Mouse (Mus musculus): ENCODE results near the gene Taf6l. TPM values are rescaled to one million over a fixed set of nuclear protein-coding genes. Genes with fewer than 3 reads are reported as not detected.

Gene Taf6l
- 10 to 100 TPM; 24.9 to 37.5 TPM for polyA plus RNA-seq (2012; fragmentation: generic; extraction: Trizol)

GRCm38 (mm10) chr19:8786008-8786781 lies at the start of gene Taf6l:
TSS of gene Taf6l (minus strand) at chr19:8786417.

GRCm38 (mm10) chr19:8829660-8830059 lies 43.4 kb upstream of the Taf6l start, which contains the start of gene AC129217.1:
TSS of gene AC129217.1 (plus strand) at chr19:8829773.

DNA sequence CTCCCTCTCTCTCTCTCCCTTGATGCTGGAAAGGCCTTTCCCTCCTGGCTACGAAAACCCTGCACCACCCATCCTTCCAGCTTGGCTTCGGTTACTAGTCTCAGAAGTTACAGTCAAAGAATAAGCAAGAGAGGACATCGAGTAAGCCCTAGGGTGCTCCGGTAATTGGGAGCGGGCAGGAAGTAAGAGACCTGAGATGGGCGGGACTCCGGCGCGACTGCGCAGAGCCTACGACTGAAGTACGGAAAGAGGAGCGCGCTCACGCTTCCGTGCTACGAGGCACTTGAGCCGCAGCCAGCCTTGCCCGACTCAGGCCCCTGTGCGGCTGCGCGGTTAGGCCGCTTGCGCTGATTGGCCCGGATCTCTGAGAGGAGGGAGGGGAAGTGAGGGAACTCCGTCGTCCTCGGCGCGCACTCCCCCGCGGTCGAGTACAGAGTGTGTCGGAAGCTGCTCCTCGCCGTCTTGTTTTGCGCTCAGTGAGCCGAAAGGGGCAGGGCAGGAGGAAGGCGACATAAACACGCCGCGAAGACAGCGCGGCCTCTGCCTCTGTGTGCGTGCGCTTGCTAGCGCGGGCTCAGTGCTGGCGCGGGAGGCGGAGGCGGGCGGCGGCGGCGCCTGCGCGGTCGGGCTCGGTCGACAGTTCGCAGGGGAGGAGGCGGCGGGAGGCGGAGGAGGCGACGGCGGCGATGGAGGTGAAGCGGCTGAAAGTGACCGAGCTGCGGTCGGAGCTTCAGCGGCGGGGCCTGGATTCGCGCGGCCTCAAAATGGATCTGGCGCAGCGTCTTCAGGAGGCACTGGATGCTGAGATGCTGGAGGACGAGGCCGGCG lies 33.6 kb upstream of the Taf6l start, which contains the start of gene Hnrnpul2:
Gene Hnrnpul2 (plus strand): TSS at position 415 of the 828 bp plus-strand sequence.

DNA sequence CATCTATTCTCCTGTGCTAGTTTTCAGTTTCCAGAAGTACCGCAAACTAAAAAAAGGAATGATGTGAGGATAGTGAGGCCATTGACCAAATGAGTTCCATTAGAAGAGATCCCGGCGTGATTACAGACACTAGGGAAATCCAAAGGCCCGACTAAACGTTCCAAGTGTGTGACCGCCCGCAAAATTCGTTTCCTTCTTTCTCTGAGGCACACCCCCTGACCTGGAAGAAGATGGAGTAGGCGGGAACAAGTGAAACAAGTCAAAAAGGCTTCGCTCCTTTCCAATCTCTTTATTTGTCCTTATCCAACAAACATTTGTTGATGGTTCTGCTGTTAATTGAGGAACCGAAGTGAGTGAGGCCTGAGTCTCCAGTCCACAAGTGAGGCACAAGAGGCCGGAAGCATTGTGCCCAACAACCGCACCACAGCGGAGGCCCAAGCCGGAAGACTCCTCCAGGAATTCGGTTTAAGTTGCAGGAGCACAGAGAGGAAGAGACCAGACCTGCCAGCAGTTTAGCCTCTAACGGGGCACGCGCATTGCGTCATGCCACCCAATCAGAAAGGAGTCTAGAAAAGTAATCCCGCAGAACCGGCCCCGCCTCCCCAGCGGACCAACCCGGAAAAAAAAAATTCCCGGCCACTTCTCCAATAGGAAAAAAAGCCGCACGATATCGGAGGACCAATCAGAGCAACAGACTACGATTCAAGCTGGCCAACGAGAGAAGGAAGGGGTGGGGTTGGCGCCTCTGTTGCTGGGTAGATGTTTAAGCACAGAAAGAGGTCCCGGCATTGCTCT lies 32.8 kb upstream of the Taf6l start, which contains the start of gene Ttc9c:
Gene Ttc9c (minus strand): TSS at position 533 of the 795 bp plus-strand sequence.

GRCm38 (mm10) chr19:8802130-8802821 lies 16.1 kb upstream of the Taf6l start, which contains the start of gene Zbtb3:
TSS of gene Zbtb3 (plus strand) at chr19:8802555.

DNA sequence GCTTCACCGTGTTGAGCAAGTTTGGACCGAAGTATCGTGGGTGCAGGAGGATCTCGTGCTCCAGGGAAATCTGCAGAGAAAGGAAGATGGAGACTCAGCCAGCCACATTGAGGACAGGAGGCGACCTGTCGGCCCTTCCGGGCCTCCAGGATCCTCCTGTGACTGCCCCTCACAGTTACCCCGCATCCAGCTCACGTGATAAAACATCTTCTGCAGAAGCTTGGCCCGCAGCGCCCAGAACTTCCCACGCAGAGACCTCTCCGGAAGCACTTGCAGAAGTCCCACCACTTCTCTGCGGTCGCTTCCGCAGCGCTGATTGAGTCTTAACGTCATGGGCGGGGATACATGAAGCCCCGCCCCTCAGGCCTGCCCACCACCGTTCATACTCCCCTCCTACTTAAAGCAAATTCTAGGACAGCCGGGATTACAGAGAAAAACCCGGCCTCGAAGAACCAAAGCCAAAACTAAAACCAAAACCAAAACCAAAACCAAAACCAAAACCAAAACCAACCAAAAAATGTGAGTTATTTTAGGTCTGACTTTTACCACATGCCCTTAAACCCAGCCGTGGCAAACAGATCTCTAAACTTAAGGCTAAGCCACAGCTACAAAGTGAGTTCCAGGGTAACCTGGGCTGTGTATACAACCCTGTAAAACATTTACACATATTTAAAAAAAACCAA lies 12.2 kb upstream of the Taf6l start, which contains the start of gene Polr2g:
Gene Polr2g (minus strand): TSS at position 314 of the 683 bp plus-strand sequence.

GRCm38 (mm10) chr19:8774086-8774835 lies 12.0 kb downstream of the Taf6l start, which contains the start of gene Tmem179b:
TSS of gene Tmem179b (minus strand) at chr19:8774467.

DNA sequence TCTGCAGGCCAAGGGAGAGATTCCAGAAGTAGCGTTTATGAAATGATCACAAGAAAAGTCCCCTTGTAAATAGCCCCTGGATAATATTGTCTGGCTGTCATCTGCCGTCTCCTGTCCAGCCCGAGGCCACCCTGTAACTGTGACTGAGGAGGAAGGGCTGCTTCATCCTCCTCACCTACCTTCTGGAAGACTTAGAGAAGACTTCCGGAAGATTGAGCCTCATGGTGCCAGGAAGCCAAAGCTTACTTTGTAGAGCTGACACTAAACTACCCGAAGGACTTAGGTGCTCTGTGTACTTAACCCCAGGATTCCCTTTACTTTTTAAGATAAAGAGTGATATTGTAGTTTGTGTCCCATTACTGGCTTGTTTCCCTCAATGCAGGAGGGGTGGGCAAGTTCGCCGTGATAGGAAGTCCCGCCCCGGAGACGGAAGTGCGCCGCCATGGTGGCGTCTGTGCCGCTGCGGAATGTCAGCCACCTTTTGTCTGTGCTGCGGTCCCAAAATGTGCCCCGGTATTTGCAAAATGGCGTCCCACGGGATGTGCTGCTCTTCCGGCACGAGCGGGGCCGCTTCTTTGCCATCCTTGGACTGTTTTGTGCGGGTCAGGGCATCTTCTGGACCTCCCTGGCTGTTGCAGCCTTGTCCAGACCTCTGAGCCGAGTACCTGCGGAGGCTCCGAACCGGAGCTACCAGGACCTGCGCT lies 15.5 kb downstream of the Taf6l start, which contains the start of gene Tmem223:
Gene Tmem223 (plus strand): TSS at position 430 of the 704 bp plus-strand sequence.

GRCm38 (mm10) chr19:8756635-8757387 lies 29.4 kb downstream of the Taf6l start, which contains the start of gene Nxf1:
TSS of gene Nxf1 (plus strand) at chr19:8757073.

GRCm38 (mm10) chr19:8741243-8741869 lies 44.9 kb downstream of the Taf6l start, which contains the start of gene Stx5a:
TSS of gene Stx5a (plus strand) at chr19:8741413.

DNA sequence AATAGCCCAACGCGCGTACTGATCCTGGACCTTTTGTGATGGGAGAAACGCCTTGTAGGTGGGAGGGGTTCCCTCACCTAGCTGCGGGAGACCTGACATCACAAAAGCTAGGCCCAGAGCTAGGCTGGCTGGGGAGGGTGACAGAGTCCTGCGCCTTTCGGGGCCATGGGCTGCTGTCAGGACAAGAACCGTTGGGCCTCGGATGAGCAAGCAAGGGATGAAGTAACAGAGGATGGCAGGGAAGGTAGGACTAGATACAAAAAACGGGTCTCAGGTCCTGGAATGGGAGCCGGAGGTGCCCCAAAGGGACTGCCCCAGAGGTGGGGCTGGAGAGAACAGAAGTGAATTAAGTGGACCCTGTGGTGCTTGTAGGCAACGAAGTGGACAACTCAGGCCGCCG lies 45.6 kb downstream of the Taf6l start, which contains the start of gene 1700092M07Rik:
Gene 1700092M07Rik (plus strand): TSS at position 116 of the 400 bp plus-strand sequence.

GRCm38 (mm10) chr19:8735389-8736159 lies 50.6 kb downstream of the Taf6l start, which contains the start of gene Wdr74:
TSS of gene Wdr74 (plus strand) at chr19:8735827.

Other genes with a start within 250 kb of the Taf6l start
- gene Slc22a8, start 195.2 kb downstream of the Taf6l start, polyA plus RNA-seq (2012; fragmentation: generic; extraction: Trizol), result not detected
- not detected for gene Slc22a6, start 168.4 kb downstream of the Taf6l start, polyA plus RNA-seq (2012; fragmentation: generic; extraction: Trizol)
- gene Chrm1, start 122.6 kb downstream of the Taf6l start, polyA plus RNA-seq (2012; fragmentation: generic; extraction: Trizol), result under 1 TPM; 0.01 to 0.09 TPM
- gene Slc3a2, start 63.0 kb downstream of the Taf6l start, polyA plus RNA-seq (2012; fragmentation: generic; extraction: Trizol), result 100 to 1,000 TPM; 109 to 260 TPM
- 100 to 1,000 TPM in 1 of 2 experiments, 10 to 100 TPM in 1; 60.8 to 195 TPM for gene Wdr74, start 50.6 kb downstream of the Taf6l start, polyA plus RNA-seq (2012; fragmentation: generic; extraction: Trizol)
- gene 1700092M07Rik, start 45.7 kb downstream of the Taf6l start, polyA plus RNA-seq (2012; fragmentation: generic; extraction: Trizol), result 1 to 10 TPM; 1.5 to 1.8 TPM
- 100 to 1,000 TPM in 1 of 2 experiments, 10 to 100 TPM in 1; 33.2 to 112 TPM for gene Stx5a, start 45.0 kb downstream of the Taf6l start, polyA plus RNA-seq (2012; fragmentation: generic; extraction: Trizol)
- 100 to 1,000 TPM in 1 of 2 experiments, 10 to 100 TPM in 1; 63.1 to 106 TPM for gene Nxf1, start 29.3 kb downstream of the Taf6l start, polyA plus RNA-seq (2012; fragmentation: generic; extraction: Trizol)
- 100 to 1,000 TPM; 211 to 253 TPM for gene Tmem223, start 15.4 kb downstream of the Taf6l start, polyA plus RNA-seq (2012; fragmentation: generic; extraction: Trizol)
- gene Tmem179b, start 11.9 kb downstream of the Taf6l start, polyA plus RNA-seq (2012; fragmentation: generic; extraction: Trizol), result 10 to 100 TPM; 43.2 to 61.1 TPM
- gene Polr2g, start 12.2 kb upstream of the Taf6l start, polyA plus RNA-seq (2012; fragmentation: generic; extraction: Trizol), result 100 to 1,000 TPM; 100 to 147 TPM
- 1 to 10 TPM; 2.6 to 5.2 TPM for gene Zbtb3, start 16.1 kb upstream of the Taf6l start, polyA plus RNA-seq (2012; fragmentation: generic; extraction: Trizol)
- 10 to 100 TPM in 1 of 2 experiments, 1 to 10 TPM in 1; 1.9 to 14.9 TPM for gene Ttc9c, start 32.9 kb upstream of the Taf6l start, polyA plus RNA-seq (2012; fragmentation: generic; extraction: Trizol)
- 10 to 100 TPM in 1 of 2 experiments, 1 to 10 TPM in 1; 7.6 to 49.9 TPM for gene Hnrnpul2, start 33.6 kb upstream of the Taf6l start, polyA plus RNA-seq (2012; fragmentation: generic; extraction: Trizol)
- gene AC129217.1, start 43.4 kb upstream of the Taf6l start, polyA plus RNA-seq (2012; fragmentation: generic; extraction: Trizol), result 1 to 10 TPM in 1 of 2 experiments, under 1 TPM in 1; 0.19 to 1.1 TPM
- 10 to 100 TPM; 11.7 to 29.0 TPM for gene Bscl2, start 51.0 kb upstream of the Taf6l start, polyA plus RNA-seq (2012; fragmentation: generic; extraction: Trizol)
- gene Gng3, start 52.8 kb upstream of the Taf6l start, polyA plus RNA-seq (2012; fragmentation: generic; extraction: Trizol), result under 1 TPM; 0.04 to 0.41 TPM
- 1 to 10 TPM in 1 of 2 experiments, under 1 TPM in 1; 0.08 to 7.0 TPM for gene Lrrn4cl, start 64.4 kb upstream of the Taf6l start, polyA plus RNA-seq (2012; fragmentation: generic; extraction: Trizol)
- gene Ubxn1, start 85.1 kb upstream of the Taf6l start, polyA plus RNA-seq (2012; fragmentation: generic; extraction: Trizol), result 100 to 1,000 TPM; 240 to 270 TPM
- gene Uqcc3, start 94.5 kb upstream of the Taf6l start, polyA plus RNA-seq (2012; fragmentation: generic; extraction: Trizol), result 10 to 100 TPM; 63.8 to 97.9 TPM
- gene Lbhd1, start 97.3 kb upstream of the Taf6l start, polyA plus RNA-seq (2012; fragmentation: generic; extraction: Trizol), result 1 to 10 TPM; 3.4 to 3.7 TPM
- not detected for gene Gm49403, start 97.5 kb upstream of the Taf6l start, polyA plus RNA-seq (2012; fragmentation: generic; extraction: Trizol)
- 100 to 1,000 TPM in 1 of 2 experiments, 10 to 100 TPM in 1; 73.9 to 176 TPM for gene 1810009A15Rik, start 102.4 kb upstream of the Taf6l start, polyA plus RNA-seq (2012; fragmentation: generic; extraction: Trizol)
- under 1 TPM in 1 of 2 experiments, not detected in 1; 0.18 TPM for gene Gm49416, start 102.5 kb upstream of the Taf6l start, polyA plus RNA-seq (2012; fragmentation: generic; extraction: Trizol)
- 10 to 100 TPM; 30.2 to 43.9 TPM for gene Ints5, start 106.6 kb upstream of the Taf6l start, polyA plus RNA-seq (2012; fragmentation: generic; extraction: Trizol)
- gene Ganab, start 111.7 kb upstream of the Taf6l start, polyA plus RNA-seq (2012; fragmentation: generic; extraction: Trizol), result 100 to 1,000 TPM in 1 of 2 experiments, 10 to 100 TPM in 1; 43.4 to 137 TPM
- 10 to 100 TPM; 56.0 to 67.8 TPM for gene B3gat3, start 134.0 kb upstream of the Taf6l start, polyA plus RNA-seq (2012; fragmentation: generic; extraction: Trizol)
- 10 to 100 TPM in 1 of 2 experiments, 1 to 10 TPM in 1; 5.9 to 12.1 TPM for gene Rom1, start 142.9 kb upstream of the Taf6l start, polyA plus RNA-seq (2012; fragmentation: generic; extraction: Trizol)
- 10 to 100 TPM; 30.0 to 62.2 TPM for gene Eml3, start 143.1 kb upstream of the Taf6l start, polyA plus RNA-seq (2012; fragmentation: generic; extraction: Trizol)
- 10 to 100 TPM; 55.6 to 94.0 TPM for gene Mta2, start 155.5 kb upstream of the Taf6l start, polyA plus RNA-seq (2012; fragmentation: generic; extraction: Trizol)
- 10 to 100 TPM; 16.0 to 17.5 TPM for gene Tut1, start 167.4 kb upstream of the Taf6l start, polyA plus RNA-seq (2012; fragmentation: generic; extraction: Trizol)
- gene Eef1g, start 180.6 kb upstream of the Taf6l start, polyA plus RNA-seq (2012; fragmentation: generic; extraction: Trizol), result 1,000 to 10,000 TPM in 1 of 2 experiments, 100 to 1,000 TPM in 1; 710 to 2,782 TPM
- gene Ahnak, start 202.9 kb upstream of the Taf6l start, polyA plus RNA-seq (2012; fragmentation: generic; extraction: Trizol), result 100 to 1,000 TPM in 1 of 2 experiments, 10 to 100 TPM in 1; 26.0 to 103 TPM

Data from C3H10T1/2 (cell line).